Mouse (Mus musculus) C2C12 (cell line): ENCODE data around the gene Wdr54. TPM values are rescaled to one million over a fixed set of nuclear protein-coding genes. Genes with fewer than 3 reads are reported as not detected.

ENCODE experiments used
- H3K27me3 ChIP-seq: one replicate; pipeline ENCODE4 v1.6.1; 2011; ENCODE audit not compliant: control insufficient read depth, insufficient read depth, insufficient read length
- H3K36me3 ChIP-seq: one replicate; pipeline ENCODE4 v1.6.1; 2011; ENCODE audit not compliant: control insufficient read depth, insufficient read depth
- H3K4me3 ChIP-seq: one replicate; pipeline ENCODE4 v1.5.1; 2011; ENCODE audit warnings: mild to moderate bottlenecking, control low read depth; ENCODE audit not compliant: poor library complexity, insufficient read depth, severe bottlenecking
- H3K79me2 ChIP-seq: one replicate; pipeline ENCODE4 v1.6.1; 2011; ENCODE audit not compliant: control insufficient read depth, insufficient read depth
- H3K79me3 ChIP-seq: one replicate; pipeline ENCODE4 v1.6.1; 2011; ENCODE audit warnings: low read depth, control low read depth
- H3ac ChIP-seq: one replicate; pipeline ENCODE3; 2011; ENCODE audit warnings: low read depth; ENCODE audit not compliant: control insufficient read depth, insufficient read length
- CEBPB ChIP-seq: IDR thresholded peaks from one replicate; pipeline ENCODE4 v1.6.1; 2011; ENCODE audit warnings: low read depth, mild to moderate bottlenecking, control low read depth, moderate library complexity
- CTCF ChIP-seq: IDR thresholded peaks from one replicate; pipeline ENCODE4 v1.5.1; 2011; ENCODE audit not compliant: control insufficient read depth, insufficient read depth, insufficient read length
- FOSL1 ChIP-seq: IDR thresholded peaks from one replicate; pipeline ENCODE4 v1.8.0; 2011; ENCODE audit warnings: mild to moderate bottlenecking, low read length; ENCODE audit not compliant: poor library complexity, insufficient read depth, severe bottlenecking
- MAX ChIP-seq: IDR thresholded peaks from one replicate; pipeline ENCODE4 v1.6.1; 2011; ENCODE audit warnings: mild to moderate bottlenecking, control low read depth
- MYOD1 ChIP-seq: IDR thresholded peaks from one replicate; pipeline ENCODE4 v1.6.1; 2011; ENCODE audit warnings: low read depth; ENCODE audit not compliant: control insufficient read depth, insufficient read length
- MYOG ChIP-seq: IDR thresholded peaks from one replicate; pipeline ENCODE4 v1.6.1; 2011; ENCODE audit not compliant: control insufficient read depth, insufficient read length; ENCODE audit errors: extremely low read depth
- USF1 ChIP-seq: IDR thresholded peaks from one replicate; pipeline ENCODE4 v1.6.1; 2011; ENCODE audit warnings: low read depth, mild to moderate bottlenecking, control low read depth, moderate library complexity
- polyA plus RNA-seq: library from polyadenylated mRNA; unstranded; fragments of >200 nt; fragmentation: generic; extraction: Trizol; gene quantifications from one replicate; pipeline ENCODE4 v1.2.1, GENCODE M21; 2012; ENCODE audit warnings: missing spikeins

Wdr54 gene
- polyA plus RNA-seq, 1 experiment: 9.5 TPM

- no peaks in the 10 kb centered on the region for H3K79me2 ChIP-seq
- H3K4me3 ChIP-seq: no peak overlapping the region
- TF ChIP-seq MAX (no peak), MYOD1 (no peak), CEBPB (no peak), CTCF (no peak)
- H3K36me3 ChIP-seq: peaks cover 20% of the 10 kb centered on the region
- no peak overlapping the region for H3ac ChIP-seq
- no peaks in the 10 kb centered on the region for H3K27me3 ChIP-seq
- H3K79me3 ChIP-seq: no peaks in the 10 kb centered on the region
Observed at GRCm38 (mm10) chr6:83185895-83186861, 30.0 kb upstream of the Wdr54 start.

GRCm38 (mm10) chr6:83184858-83185435 lies 28.8 kb upstream of the Wdr54 start:
- no peak overlapping the region for H3K4me3 ChIP-seq
- H3ac ChIP-seq: no peak overlapping the region
- peaks cover 11% of the 10 kb centered on the region for H3K36me3 ChIP-seq
- H3K79me2 ChIP-seq: no peaks in the 10 kb centered on the region
- no peak for TF ChIP-seq MAX
- H3K27me3 ChIP-seq: no peaks in the 10 kb centered on the region
- H3K79me3 ChIP-seq: no peaks in the 10 kb centered on the region

- no peaks in the 10 kb centered on the region for H3K27me3 ChIP-seq
- no peak overlapping the region for H3ac ChIP-seq
- H3K79me3 ChIP-seq: peaks cover 4% of the 10 kb centered on the region
- TF ChIP-seq USF1 (no peak), MYOG (no peak), CTCF (no peak), MYOD1 (no peak)
- H3K4me3 ChIP-seq: no peak overlapping the region
- peaks cover 28% of the 10 kb centered on the region for H3K79me2 ChIP-seq
- no peaks in the 10 kb centered on the region for H3K36me3 ChIP-seq
Observed at GRCm38 (mm10) chr6:83180605-83181004, 24.4 kb upstream of the Wdr54 start.

GRCm38 (mm10) chr6:83179390-83180117 lies 23.4 kb upstream of the Wdr54 start:
- Histone ChIP-seq H3K27me3 (no peaks in the 10 kb centered on the region), H3K36me3 (no peaks in the 10 kb centered on the region), H3K79me3 (peaks cover 7% of the 10 kb centered on the region), H3ac (no peak overlapping the region), H3K79me2 (peaks cover 30% of the 10 kb centered on the region), H3K4me3 (no peak overlapping the region)
- TF ChIP-seq MYOD1 (no peak), MAX (no peak), MYOG (no peak), USF1 (no peak), CTCF (no peak), CEBPB (no peak), FOSL1 (no peak)

GRCm38 (mm10) chr6:83175996-83176395 lies 19.8 kb upstream of the Wdr54 start:
- TF ChIP-seq USF1 (no peak), MYOD1 (no peak), FOSL1 (no peak), MAX (no peak), CEBPB (no peak)
- Histone ChIP-seq H3K79me3 (peaks cover 23% of the 10 kb centered on the region), H3K36me3 (no peaks in the 10 kb centered on the region), H3K4me3 (no peak overlapping the region), H3ac (no peak overlapping the region), H3K79me2 (peaks cover 58% of the 10 kb centered on the region), H3K27me3 (no peaks in the 10 kb centered on the region)
